Mouse (Mus musculus): ENCODE measurements around the gene Pecam1. TPM values are rescaled to one million over a fixed set of nuclear protein-coding genes. Genes with fewer than 3 reads are reported as not detected.

The Pecam1 gene
- polyA plus RNA-seq, 1 experiment: not detected

DNA sequence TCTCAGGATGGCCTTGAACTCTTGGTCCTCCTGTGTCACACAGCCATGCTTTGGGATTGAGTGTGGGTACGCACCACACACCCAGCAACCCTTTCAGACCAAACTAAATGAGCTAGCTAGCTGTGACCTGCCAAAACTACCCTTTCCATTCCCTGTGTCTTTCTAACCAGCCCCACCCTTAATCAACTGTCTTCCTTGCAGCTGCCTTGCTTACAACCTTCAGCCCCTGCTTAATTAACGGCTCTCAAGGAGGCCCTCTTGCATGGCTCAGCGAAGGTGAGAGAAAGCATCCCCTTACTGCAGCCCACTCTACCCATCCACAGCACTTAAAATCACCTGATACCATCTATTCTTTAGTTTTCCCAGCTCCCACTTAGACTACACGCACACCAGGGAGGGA is 73.1 kb downstream of the Pecam1 start:
- H3K27ac ChIP-seq (ENCODE audit: insufficient read depth, low read depth, low read length): no peak overlapping the region
- WGBS: 69% methylated on average over 4 of the region's 4 CpGs
- H3K4me3 ChIP-seq (ENCODE audit: insufficient read depth, low read depth, low read length): no peak overlapping the region
- peaks cover 42% of the 10 kb centered on the region for H3K4me1 ChIP-seq (ENCODE audit: control insufficient read depth, insufficient read depth, low read length)
- TF ChIP-seq POLR2A (IDR thresholded peaks at IDR 0.05; ENCODE audit: insufficient read depth, low read depth, low read length) (no peak), CTCF (IDR thresholded peaks at IDR 0.05; ENCODE audit: insufficient read depth, low read depth, low read length) (no peak)

- 91% methylated on average over 5 of the region's 5 CpGs for WGBS
Observed at GRCm38 (mm10) chr11:106675875-106676274, 74.6 kb downstream of the Pecam1 start.

GRCm38 (mm10) chr11:106675201-106675726 is 75.2 kb downstream of the Pecam1 start:
- TF ChIP-seq POLR2A (IDR thresholded peaks at IDR 0.05; ENCODE audit: insufficient read depth, low read depth, low read length) (no peak), CTCF (IDR thresholded peaks at IDR 0.05; ENCODE audit: insufficient read depth, low read depth, low read length) (no peak)
- WGBS: 30% methylated on average over 10 of the region's 10 CpGs
- Histone ChIP-seq H3K4me1 (ENCODE audit: control insufficient read depth, insufficient read depth, low read length) (peaks cover 41% of the 10 kb centered on the region), H3K27ac (ENCODE audit: insufficient read depth, low read depth, low read length) (peak overlapping the region; percentile 98), H3K4me3 (ENCODE audit: insufficient read depth, low read depth, low read length) (no peak overlapping the region)

More at GRCm38 (mm10) chr11:106675875-106676274, 74.6 kb downstream of the Pecam1 start:
- TF ChIP-seq CTCF (IDR thresholded peaks at IDR 0.05; ENCODE audit: insufficient read depth, low read depth, low read length) (no peak), POLR2A (IDR thresholded peaks at IDR 0.05; ENCODE audit: insufficient read depth, low read depth, low read length) (no peak)
- Histone ChIP-seq H3K27ac (ENCODE audit: insufficient read depth, low read depth, low read length) (peak overlapping the region; percentile 98), H3K4me3 (ENCODE audit: insufficient read depth, low read depth, low read length) (no peak overlapping the region), H3K4me1 (ENCODE audit: control insufficient read depth, insufficient read depth, low read length) (peaks cover 37% of the 10 kb centered on the region)

DNA sequence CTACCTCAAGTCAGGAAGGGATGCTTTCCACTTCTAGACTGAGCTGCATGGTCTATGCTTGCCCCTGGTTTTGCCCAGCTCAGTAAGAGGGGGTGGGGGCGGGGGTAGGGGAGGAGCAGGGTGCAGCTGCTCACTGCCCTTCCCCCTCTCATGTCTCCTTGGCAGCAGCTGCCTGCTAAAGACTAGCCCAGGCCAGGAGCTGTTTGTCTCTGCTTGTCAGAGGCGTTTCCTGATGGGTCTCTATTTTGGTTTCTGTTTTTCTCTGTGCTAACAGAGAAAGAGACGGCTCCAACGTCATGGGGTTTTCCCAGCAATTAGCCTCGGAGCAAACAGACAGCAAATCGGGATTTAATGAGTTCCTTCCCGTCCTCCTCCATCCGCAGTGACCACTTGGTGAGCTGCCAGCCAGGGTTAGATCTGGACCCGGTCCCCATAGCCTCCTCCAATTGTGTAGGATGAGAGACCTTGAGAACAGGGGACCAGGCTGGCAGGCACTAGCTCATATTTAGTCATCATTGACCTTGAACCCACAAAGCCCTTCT is 75.7 kb downstream of the Pecam1 start:
- Histone ChIP-seq H3K4me1 (ENCODE audit: control insufficient read depth, insufficient read depth, low read length) (peaks cover 45% of the 10 kb centered on the region), H3K27ac (ENCODE audit: insufficient read depth, low read depth, low read length) (peak overlapping the region; percentile 98), H3K4me3 (ENCODE audit: insufficient read depth, low read depth, low read length) (no peak overlapping the region)
- 0% methylated on average over 9 of the region's 9 CpGs for WGBS
- TF ChIP-seq POLR2A (IDR thresholded peaks at IDR 0.05; ENCODE audit: insufficient read depth, low read depth, low read length) (no peak), CTCF (IDR thresholded peaks at IDR 0.05; ENCODE audit: insufficient read depth, low read depth, low read length) (no peak)

GRCm38 (mm10) chr11:106673727-106674611 is 76.5 kb downstream of the Pecam1 start:
- peak overlapping the region; percentile 52 for H3K27ac ChIP-seq (ENCODE audit: insufficient read depth, low read depth, low read length)
- H3K4me1 ChIP-seq (ENCODE audit: control insufficient read depth, insufficient read depth, low read length): peaks cover 52% of the 10 kb centered on the region
- H3K4me3 ChIP-seq (ENCODE audit: insufficient read depth, low read depth, low read length): no peak overlapping the region
- WGBS: 48% methylated on average over 8 of the region's 8 CpGs
- no peak for TF ChIP-seq POLR2A (IDR thresholded peaks at IDR 0.05; ENCODE audit: insufficient read depth, low read depth, low read length)
- TF ChIP-seq CTCF (IDR thresholded peaks at IDR 0.05; ENCODE audit: insufficient read depth, low read depth, low read length): no peak

GRCm38 (mm10) chr11:106672919-106673505 is 77.4 kb downstream of the Pecam1 start:
- peaks cover 48% of the 10 kb centered on the region for H3K4me1 ChIP-seq (ENCODE audit: control insufficient read depth, insufficient read depth, low read length)
- no peak for TF ChIP-seq CTCF (IDR thresholded peaks at IDR 0.05; ENCODE audit: insufficient read depth, low read depth, low read length)
- no peak for TF ChIP-seq POLR2A (IDR thresholded peaks at IDR 0.05; ENCODE audit: insufficient read depth, low read depth, low read length)
- WGBS: 86% methylated on average over 5 of the region's 5 CpGs
- no peak overlapping the region for H3K27ac ChIP-seq (ENCODE audit: insufficient read depth, low read depth, low read length)
- no peak overlapping the region for H3K4me3 ChIP-seq (ENCODE audit: insufficient read depth, low read depth, low read length)

DNA sequence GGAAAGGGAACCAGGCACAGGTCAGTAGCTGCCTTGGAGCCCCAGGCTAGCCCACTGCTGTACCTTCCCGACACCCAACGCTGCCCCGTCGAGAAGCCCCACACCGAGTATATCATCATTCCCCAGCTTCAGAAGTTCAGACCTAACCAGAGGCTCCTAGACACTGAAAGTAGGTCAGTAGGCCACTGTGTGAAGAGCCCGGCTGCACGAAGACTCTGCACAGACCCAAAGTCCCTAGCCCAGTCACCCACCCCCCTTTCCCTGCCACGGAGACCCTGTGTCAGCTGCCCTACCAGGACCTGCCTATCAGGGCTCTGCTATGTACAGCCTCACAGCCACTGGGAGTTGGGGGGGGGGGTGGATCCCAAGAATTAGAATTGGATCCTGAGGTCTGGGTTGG is 78.6 kb downstream of the Pecam1 start:
- no peak for TF ChIP-seq POLR2A (IDR thresholded peaks at IDR 0.05; ENCODE audit: insufficient read depth, low read depth, low read length)
- no peak for TF ChIP-seq CTCF (IDR thresholded peaks at IDR 0.05; ENCODE audit: insufficient read depth, low read depth, low read length)
- H3K27ac ChIP-seq (ENCODE audit: insufficient read depth, low read depth, low read length): no peak overlapping the region
- peaks cover 40% of the 10 kb centered on the region for H3K4me1 ChIP-seq (ENCODE audit: control insufficient read depth, insufficient read depth, low read length)
- 83% methylated on average over 8 of the region's 8 CpGs for WGBS
- H3K4me3 ChIP-seq (ENCODE audit: insufficient read depth, low read depth, low read length): no peak overlapping the region

GRCm38 (mm10) chr11:106670951-106671478 is 79.4 kb downstream of the Pecam1 start:
- Histone ChIP-seq H3K4me3 (ENCODE audit: insufficient read depth, low read depth, low read length) (no peak overlapping the region), H3K27ac (ENCODE audit: insufficient read depth, low read depth, low read length) (no peak overlapping the region), H3K4me1 (ENCODE audit: control insufficient read depth, insufficient read depth, low read length) (peaks cover 40% of the 10 kb centered on the region)
- WGBS: 55% methylated on average over 4 of the region's 4 CpGs
- TF ChIP-seq CTCF (IDR thresholded peaks at IDR 0.05; ENCODE audit: insufficient read depth, low read depth, low read length): no peak
- no peak for TF ChIP-seq POLR2A (IDR thresholded peaks at IDR 0.05; ENCODE audit: insufficient read depth, low read depth, low read length)

Measured in olfactory bulb, adult 2 months (tissue).